Mouse (Mus musculus) C2C12 (cell line): ENCODE results near the gene Gm10320.

ENCODE experiments used
- CEBPB ChIP-seq: IDR thresholded peaks from one replicate; pipeline ENCODE4 v1.6.1; 2011; ENCODE audit warnings: low read depth, mild to moderate bottlenecking, control low read depth, moderate library complexity
- CTCF ChIP-seq: IDR thresholded peaks from one replicate; pipeline ENCODE4 v1.5.1; 2011; ENCODE audit not compliant: control insufficient read depth, insufficient read depth, insufficient read length
- MAX ChIP-seq: IDR thresholded peaks from one replicate; pipeline ENCODE4 v1.6.1; 2011; ENCODE audit warnings: mild to moderate bottlenecking, control low read depth
- MYOD1 ChIP-seq: IDR thresholded peaks from one replicate; pipeline ENCODE4 v1.6.1; 2011; ENCODE audit warnings: low read depth; ENCODE audit not compliant: control insufficient read depth, insufficient read length

GRCm38 (mm10) chr13:98541601-98542000, 49.8 kb upstream of the Gm10320 start:
- TF ChIP-seq MYOD1, result no peak
- TF ChIP-seq CEBPB, result no peak
- TF ChIP-seq CTCF, result no peak
- no peak for TF ChIP-seq MAX
